Mouse (Mus musculus) right cerebral cortex, adult 2 months (tissue): ENCODE data around the gene Prpf18.
A peak's percentile ranks its signal among the peaks of the same experiment; 100 is the strongest.
"Not testable (repeated sequence)": the region's sequence is repeated elsewhere in the genome, so short reads cannot be mapped to it uniquely, and the experiment has no call there.

Experiments
- DNase-seq, 2 experiments: peaks; one replicate each; pipeline ENCODE4 v3.0.0; 2021 to 2022; ENCODE audit warnings: low spot score in 2 of 2

Prpf18 gene

DNA sequence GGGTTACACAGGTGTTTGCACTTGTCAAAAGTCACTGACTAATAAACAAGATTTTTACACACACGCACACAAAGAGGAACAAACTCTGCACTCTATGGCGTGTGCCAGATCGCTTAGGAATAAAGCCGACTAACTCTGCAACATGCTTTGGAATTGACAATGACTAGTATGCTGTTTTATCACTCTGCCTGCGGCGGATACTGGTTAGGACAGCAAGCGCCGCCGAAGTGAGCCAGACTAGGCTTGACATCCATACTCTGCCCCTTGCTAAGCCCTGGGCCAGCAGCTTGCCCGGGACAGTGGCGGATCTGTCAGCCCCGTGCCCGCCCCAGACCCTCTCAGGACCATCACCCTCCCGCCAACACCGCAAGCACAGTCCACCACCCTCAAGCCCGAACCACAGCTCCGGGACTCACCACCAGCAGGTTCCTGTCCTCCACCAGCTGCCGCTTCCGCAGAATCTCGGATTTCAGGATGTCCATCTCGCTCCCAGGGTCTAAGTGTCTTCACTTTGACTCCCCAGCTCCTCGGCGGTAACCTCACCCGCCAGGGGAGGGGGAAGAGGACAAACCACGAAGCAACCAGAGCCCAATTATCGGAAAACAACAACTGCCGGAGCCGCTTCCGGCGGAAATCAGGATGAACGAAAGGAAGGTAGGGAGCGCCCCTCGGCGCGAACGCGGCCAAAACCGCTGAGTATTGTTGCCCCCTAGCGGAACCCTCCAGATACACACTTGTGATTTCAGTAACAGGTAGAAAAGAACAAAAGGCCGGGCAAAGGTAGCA is at the start of gene Prpf18:
Prpf18 (minus strand) TSS at position 614 of the 786 bp plus-strand sequence.
- peak; percentile 91 to 92 for DNase-seq

DNA sequence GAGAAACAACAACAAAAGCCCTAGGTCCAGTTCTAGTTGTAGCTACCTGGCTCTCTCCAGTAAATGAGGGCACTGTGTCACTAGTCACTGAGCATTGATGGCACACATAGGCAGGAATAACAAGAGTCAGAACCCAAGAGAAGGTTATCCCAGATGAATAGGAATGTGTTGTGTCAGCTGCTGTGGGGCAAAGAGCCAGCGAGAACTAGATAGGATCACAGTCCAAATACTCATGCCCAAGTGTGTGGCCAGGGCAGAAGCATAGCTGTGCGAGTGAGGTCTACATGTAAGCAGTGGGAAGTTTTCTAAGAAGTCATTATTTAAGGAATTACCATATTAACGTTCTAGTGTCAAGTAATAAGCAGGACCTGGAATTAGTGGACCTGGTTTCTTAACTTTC is 28.0 kb upstream of the Prpf18 start:
- DNase-seq: no peak

DNA sequence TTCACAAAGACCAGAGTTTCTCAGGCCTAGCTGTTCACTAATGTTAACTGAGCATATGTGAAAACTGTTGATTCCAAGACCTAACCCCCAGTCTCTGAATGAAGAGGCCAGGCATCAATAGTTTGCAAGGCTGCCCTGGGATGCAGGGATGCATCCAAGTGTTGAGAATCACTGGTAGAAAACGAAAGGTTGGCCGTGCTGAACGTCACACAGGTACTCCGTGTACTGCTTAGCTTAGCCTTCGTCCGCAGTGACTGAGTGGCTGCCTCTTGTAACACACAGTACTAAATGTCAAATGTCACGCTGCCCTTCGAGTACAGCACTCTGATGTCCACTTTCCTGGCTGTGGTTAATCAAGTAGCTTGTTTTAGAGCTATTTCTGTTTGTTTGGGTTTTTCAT is 19.7 kb upstream of the Prpf18 start:
- no peak for DNase-seq

DNA sequence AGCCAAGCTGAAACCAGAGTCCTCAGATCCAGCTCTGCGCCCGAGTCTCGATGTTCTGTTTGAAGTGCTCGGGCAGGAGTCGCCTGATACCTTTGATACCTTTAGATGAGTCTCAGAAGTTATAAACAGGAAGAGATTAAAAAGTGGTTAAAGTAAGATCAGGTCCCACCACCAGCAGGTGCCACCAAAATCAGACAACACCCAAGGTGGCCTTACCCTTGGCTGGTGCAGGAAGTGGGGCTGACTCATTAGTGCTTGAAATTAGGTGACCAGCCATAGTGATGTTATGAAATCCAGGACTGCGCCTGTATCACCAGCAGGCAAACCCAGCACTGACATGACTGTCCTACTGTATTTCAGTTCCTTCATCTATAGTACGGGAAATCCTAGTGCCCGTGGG is 17.8 kb upstream of the Prpf18 start:
- DNase-seq: no peak

DNA sequence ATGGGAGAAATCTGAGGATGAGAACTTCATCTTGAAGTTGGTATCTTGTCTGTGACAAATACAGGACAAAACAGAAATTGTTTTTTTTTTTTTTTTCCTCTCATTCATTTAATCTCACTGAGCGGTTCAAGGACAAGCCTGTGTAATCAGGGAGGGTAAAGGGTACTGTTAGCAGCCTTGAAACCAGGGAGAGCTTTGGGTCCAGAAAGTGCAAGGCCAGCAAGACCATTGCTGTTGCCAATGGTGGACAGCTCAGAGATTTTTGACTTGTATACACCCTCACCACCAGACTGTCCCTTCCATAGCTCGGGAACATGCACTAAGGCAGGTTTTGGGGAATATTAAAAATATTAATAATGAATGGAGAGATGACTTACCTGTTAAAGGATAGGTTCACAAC is 16.7 kb upstream of the Prpf18 start:
- DNase-seq: no peak

DNA sequence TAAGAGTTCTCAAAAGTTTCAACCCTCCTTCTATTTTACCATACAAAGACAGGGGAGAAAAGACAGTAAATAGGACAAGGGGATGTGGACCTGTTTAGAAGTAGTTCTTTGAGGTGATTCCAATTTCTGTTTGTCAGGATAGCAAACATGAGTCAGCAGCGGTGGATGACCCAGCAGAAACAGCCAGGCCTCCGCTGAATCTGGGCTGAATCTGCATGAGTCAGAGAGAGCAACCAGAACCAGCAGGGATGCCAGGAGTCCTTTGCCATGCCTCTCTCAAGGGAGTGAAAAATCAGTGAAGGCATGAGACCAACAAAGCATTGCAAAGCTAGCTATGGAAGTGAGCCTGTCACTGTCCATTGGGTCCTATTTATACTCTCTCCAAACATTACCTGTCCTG is 8.8 kb upstream of the Prpf18 start:
- no peak for DNase-seq

DNA sequence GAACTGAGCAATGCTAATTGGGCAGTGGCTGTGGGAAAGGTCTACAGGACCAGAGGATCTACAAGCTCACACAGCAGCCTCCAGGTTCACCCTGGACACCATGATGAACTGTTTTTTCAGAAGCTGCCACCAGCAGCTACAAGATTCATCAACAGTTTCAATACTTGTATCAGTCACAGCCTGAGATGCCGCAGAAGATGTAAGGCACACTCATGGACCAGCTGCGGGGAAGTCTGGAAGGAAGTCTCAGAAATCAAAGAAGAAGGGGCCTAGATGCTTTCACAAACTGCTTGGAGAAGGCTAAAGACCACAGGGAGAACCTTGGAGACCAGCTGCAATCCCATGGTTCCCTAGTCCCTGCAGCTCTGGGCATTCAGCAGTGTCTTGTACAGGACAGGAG is 2.3 kb downstream of the Prpf18 start:
- DNase-seq: no peak

DNA sequence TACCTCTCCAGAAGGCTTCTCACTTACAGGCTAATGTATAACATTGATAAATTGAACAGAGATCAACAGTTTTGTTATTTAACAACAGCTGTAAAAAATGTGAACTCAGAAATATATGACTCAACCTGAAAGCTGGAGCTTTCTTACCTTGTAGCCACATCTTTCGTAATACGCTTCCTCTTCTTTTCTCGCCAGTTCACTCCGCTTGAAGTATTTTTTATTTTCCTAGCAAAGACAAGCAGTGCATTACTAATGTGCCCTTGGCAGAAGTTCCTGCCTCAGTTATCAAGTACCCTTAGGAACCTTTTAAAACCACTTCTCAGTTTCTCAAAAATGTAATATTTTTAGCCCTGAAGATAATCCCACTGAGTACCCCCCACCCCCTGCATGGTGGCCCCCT is 3.8 kb downstream of the Prpf18 start:
- no peak for DNase-seq

DNA sequence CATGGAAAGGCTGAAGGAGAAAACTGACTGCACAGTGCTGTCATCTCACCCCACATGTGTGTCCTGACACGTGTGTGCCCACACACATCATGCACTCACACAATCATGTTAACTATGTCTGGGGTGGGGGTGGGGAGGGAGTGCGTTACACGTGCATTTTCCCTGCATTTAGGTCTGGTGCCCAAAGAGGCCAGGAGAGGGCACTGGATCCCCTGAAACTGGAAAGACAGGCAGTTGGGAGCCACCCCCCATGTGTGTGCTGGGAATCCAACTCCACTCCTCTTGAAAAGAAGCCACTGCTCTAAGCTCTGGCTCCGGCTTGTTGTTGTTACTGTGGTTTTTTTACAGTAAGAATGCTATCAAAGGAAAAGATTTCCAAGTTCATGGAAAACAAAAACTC is 6.8 kb downstream of the Prpf18 start:
- DNase-seq: no peak

DNA sequence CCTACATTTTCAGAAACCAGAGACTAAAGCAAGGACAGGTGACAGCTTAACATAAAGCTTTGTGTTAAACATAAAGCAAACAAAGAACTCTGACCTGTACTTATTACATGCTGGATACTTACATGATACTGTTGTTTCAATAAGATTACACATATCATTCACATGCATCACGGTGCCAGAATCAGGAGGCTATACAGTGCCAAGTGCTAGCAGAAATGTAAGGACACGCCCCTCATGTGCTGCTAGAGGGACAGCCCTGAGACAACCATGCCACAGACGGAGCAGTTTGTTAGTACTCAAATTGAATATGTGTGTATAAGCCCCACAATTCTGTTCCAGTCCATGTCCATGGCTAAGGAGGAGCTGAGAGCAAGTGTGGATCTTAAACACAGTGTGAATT is 13.7 kb downstream of the Prpf18 start:
- no peak for DNase-seq

DNA sequence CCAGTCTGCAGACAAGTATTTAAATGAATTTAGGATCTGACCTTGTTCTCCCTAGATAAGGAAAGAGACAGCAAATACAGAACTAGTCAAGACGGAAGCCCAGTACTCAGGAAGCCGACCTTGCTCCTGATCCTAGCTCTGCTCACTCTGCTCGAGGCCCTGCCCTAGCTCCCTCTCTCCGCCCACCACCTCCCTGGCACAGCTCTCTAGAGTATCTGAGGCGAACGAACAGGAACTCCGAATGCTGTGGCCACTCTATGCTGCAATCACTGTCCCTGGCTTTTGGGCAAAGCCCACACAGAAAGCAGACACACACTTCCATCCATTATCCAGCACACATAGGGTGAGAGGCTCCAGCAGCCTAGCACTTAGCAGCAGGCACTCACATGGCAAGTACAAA is 15.3 kb downstream of the Prpf18 start:
- no peak for DNase-seq

DNA sequence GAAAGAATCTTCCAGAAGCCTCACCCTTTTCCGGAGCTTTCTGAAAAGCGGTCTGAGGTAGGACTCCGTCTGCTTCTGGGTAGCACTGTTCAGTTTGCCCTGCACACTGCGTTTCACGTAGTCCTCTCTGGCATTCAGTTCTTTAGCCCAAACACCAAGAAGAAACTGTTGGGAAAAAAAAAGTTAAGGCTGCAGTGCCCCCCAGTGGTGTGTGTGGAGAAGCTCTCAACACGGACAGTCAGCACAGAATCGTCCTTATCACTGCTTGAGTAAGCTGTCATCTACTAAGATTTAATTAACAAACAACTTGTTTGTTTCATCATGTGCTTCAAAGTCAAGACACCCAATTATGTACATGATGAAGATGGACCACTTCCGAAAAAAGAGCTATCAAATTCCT is 16.1 kb downstream of the Prpf18 start:
- DNase-seq: no peak

DNA sequence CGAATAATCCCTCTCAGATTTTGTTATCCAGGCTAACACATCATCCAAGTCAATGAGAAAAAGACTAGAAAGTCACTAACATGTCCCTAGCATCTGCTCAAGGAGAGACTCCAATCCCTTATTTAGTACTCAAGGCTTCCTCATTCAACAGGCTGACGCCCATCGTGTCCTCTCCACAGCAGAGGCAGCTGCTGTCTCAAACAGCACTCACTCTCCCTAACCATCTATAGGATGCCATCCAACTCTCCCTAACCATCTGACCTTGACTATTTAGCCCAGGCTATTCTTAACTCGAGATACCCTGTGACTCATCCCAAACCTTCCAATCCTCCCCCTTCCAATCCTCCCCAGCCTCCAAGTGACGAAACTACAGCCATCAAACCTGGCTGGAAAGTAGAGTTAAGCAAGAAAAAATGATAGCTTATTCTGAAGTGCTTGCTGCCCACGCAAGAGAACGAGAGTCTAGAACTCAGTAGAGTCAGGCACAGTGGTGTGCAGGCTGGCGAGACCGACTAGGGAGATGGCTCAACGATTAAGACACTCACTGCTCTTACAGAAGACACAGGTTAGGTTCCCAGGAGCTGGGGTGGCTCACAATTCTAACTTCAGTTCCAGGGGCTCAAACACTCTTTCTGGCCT is 21.6 kb downstream of the Prpf18 start:
- DNase-seq: no peak

DNA sequence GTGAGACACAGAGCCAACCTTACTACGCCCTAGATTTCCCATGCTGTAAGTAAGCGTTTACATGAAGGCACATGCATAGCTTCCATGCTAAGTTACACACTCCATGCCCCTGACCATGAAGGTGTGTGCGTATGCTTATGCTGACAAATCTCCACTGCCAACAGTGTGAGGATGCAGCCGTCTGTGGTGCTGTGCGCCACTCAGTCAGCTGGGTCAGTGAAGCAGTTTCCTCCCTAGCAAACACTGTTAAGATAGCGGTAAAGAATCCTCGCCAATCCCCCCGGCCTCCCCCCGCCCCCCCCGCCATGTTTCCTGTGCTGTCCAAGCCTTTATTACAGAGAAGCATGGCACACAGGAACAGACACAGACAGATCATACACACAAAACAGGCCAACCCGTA is 22.4 kb downstream of the Prpf18 start:
- DNase-seq: no peak

DNA sequence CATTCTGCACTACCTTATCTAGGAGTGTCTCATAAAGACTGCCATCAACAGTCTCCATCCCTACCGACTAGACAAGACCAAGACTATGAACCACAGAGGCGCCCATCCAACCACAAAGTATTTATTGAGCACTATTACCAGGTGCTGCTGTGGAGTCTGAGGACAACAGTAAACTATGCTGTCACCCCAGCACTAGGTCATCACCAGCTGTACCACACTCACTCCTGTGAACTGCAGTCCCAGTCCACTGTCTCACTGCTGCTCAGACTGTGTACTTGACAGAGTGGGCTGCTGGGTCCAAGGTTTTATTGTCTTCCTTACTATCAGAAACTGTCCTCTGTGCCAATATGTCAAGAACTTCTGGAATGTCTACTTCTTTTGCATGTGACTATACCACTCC is 23.0 kb downstream of the Prpf18 start:
- DNase-seq: no peak

DNA sequence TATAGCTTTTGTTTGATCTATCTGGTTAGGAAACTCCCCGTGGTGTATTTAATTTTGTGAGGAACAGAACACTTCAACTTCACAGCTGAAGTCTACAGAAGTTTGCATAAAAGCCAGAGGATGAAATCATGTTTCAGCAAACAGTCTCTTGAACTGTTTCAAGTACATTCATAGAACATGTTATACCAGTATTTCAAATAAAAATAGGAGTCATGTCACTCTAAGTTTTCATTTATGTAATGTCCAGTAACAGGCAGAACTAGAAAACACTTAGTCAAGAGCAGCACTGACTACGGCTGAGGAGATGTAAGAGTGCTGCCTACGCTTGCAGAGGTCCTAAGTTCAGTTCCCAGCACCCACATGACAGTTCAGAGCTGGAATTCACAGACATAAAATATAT is 25.0 kb downstream of the Prpf18 start:
- no peak for DNase-seq

DNA sequence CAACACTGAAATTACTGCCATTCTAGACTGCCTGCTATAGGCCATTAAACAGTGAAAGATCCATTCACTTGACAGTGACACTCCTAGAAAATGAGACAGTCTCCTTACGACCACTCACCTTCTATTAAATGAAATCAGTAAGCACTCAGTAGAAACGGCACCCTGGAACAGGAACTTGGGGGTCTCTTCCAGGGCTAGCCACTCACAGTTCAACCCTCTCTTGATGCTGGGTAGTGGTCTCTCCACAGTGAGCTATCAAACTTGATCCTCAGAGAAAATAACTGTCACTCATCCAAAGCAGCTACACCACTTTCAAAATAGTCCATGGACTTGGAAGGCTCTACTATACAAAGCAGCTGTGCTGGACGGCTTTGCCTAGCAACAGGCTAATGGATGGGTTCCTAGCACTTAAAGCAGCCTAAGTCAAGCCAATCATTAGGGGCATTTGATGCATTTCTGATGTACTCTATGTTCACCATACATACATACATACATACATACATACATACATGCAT is 30.4 kb downstream of the Prpf18 start:
- no peak for DNase-seq

DNA sequence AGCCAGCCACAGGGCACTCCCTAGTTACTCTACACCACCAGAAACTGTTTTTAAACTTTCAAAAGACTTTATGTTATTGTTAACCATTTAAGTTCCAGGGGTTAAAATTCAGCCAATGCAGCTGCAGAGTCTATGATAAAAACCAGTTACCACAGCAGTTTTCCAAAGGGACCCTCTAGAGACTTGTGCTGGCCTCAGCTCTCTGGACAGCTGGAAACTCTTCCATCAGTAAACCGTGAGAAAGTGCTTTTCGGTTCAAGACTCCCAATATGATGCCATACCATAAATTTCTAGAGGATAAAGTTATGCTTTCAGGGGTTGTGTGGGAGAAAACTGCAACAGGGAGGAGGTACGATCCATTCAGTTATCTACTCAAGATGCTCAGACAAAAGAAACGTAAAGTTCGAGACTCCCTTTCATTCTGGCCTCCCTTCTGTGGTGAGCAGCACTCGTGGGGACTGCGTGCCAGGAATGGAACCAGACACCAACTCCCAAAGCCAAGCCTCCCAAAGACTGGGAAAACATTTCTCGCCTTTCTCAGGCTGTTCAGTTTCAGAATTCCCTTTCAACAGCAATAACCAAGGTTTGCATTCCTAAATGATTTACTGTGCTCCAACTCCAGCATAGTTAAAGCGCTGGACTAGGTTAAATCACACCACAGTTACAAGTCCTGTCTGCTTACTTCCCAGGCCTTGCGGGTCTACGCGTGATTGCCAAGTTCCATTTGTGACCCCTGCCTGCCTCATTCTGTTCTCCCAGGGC is 31.1 kb downstream of the Prpf18 start:
- DNase-seq: no peak

DNA sequence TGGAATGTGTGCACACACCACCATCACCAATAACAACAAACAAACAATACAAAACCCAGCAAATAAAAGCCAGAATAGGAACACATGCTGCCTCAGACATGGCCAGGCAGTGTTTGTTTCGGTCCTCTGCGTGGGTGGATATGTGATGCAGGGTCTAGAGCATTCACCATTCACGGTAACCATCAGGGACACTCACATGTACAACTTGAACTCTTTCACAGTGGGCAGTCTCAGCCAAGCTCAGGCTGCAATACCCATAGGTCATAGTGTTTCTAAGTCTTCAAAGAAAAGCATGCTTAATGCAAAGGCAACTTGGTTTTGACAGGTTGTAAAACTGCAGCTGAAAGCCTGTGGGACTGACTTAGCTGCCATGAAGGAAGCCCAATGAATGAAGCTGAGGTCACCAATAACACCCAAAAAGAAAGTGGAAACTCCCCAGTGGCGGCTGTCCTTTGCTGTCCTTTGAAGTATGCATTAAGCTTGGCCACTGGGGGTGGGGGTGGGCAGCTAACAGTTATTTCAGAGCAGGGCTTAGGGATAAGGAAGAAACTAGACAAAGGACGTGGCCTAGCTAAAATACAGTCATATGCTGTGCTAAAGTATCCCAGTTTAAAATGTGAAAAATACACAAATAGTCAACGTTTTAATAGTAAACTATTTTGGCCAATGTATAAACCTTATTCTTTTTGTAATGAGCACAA is 31.9 kb downstream of the Prpf18 start:
- DNase-seq: no peak

DNA sequence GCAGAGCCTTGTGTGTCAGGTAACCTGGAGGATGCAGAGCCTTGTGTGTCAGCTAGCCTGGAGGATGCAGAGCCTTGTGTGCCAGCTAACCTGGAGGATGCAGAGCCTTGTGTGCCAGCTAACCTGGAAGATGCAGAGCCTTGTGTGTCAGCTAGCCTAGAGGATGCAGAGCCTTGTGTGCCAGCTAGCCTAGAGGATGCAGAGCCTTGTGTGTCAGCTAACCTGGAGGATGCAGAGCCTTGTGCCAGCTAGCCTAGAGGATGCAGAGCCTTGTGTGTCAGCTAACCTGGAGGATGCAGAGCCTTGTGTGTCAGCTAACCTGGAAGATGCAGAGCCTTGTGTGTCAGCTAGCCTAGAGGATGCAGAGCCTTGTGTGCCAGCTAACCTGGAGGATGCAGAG is 32.8 kb downstream of the Prpf18 start:
- not testable (repeated sequence) for DNase-seq

DNA sequence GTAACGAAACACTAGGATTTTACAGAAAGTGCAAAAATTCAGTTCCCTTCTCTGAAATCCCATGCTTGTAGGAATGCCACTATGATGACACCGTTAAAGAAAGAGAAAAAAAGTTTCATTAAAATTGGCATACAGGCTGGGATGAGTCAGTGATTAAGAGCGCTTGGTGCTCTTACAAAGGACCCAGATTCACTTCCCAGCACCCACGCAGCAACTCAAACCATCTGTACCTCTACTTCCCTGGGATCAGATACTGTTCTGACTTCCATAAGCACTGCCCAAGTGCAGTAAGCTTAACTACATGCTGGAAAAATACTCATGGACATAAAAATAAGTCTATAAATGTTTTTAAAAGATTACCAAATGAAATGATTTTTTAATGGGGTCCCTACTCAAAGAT is 34.9 kb downstream of the Prpf18 start:
- peak; percentile 42 to 49 for DNase-seq

DNA sequence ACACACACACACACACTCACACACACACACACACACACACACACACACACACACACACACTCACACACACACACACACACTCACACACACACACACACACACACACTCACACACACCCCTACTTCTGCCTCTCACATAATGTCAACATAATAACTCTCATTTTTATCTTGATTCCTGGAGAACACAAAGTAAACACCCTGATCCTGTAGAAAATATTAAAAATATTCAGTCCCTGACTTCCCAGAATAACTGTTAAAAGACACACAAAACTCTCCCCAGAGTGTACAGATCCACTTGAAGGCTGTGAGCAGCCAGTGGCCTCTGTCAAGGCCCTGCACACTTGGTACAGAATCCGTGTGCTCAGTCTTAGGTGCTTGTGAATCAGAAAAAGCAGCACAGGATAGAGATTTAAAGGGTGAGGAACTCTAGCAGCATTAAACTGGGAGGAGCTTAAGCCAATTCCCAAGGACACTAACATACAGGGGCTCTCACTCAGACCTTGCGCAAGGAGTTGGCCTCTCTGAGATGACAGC is 36.8 kb downstream of the Prpf18 start:
- DNase-seq: no peak
